Mouse (Mus musculus): ENCODE measurements at regions not wholly inside any gene's neighbourhood (a gene's known extent, or its start where the extent isn't known, plus 50 kb on each side); places are given as distances from the start of the nearest gene placed in this dataset.

DNA sequence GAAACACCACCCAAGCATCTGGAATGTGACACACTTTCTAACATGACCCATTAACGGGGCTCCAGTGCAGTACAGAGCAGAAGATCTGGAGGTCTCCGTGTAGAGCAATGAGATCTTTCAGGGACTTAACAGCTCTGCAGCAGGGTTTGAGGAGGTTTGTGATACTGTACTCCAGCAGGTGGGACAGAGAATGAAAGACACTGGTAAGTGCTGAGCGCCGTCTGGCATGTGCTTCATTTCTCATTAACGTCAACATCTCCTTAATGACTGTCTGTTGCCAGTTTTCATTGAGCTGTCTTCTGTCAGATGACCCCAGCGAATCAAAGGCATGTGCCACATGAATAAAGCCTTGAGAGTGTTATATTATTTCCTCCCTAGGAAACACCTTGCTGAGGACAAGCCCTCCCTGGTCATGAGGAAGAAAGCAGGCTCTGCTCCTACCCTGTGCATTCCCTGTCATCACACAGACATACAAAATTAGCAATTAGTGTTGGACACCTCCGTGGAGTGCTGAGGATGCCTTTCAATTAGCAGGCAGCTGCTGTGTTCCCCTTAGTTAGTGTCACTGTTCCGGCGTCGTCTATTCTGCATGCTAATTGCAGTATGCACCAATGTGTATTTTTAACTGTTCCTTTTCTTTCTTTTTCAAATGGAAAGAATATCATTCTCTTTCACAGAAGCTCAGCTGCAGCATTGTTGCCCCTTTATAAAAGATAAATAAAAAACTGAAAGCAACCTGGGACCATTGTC is 744.4 kb upstream of the Lrrc6 start:
- no peak for TF ChIP-seq CTCF (IDR thresholded peaks at IDR 0.05; ENCODE audit: low read depth)
- TF ChIP-seq EP300 (IDR thresholded peaks at IDR 0.05; ENCODE audit: low read depth): no peak

Measured in heart, postnatal 0 days (tissue).